Mouse (Mus musculus) macrophage (primary cell): Measurements from ENCODE around the gene Asf1a. TPM values are rescaled to one million over a fixed set of nuclear protein-coding genes. Genes with fewer than 3 reads are reported as not detected.

Experiments
- H3K27ac ChIP-seq: fragments of 350-480 bp; formaldehyde crosslinking; 2 replicates; pipeline ENCODE4 v1.9.0; 2021
- H3K36me3 ChIP-seq: fragments of 350-480 bp; formaldehyde crosslinking; 2 replicates; pipeline ENCODE4 v1.9.0; 2021; ENCODE audit errors: inconsistent target
- H3K4me3 ChIP-seq: fragments of 350-480 bp; formaldehyde crosslinking; 2 replicates; pipeline ENCODE4 v1.9.0; 2021; ENCODE audit errors: inconsistent target
- H3K79me2 ChIP-seq: fragments of 350-480 bp; formaldehyde crosslinking; 2 replicates; pipeline ENCODE4 v1.9.0; 2021; ENCODE audit errors: inconsistent target
- WGBS: methylation state at CpG from one replicate; pipeline ENCODE4 v1.1.7; 2026; ENCODE audit warnings: inconsistent platforms; ENCODE audit not compliant: missing documents; 5-methylcytosine and 5-hydroxymethylcytosine counted together
- polyA plus RNA-seq: library from polyadenylated mRNA; stranded (reverse); fragments of 250-400 nt; gene quantifications from 3 replicates; pipeline ENCODE4 v1.2.4, GENCODE M21; 2018; ENCODE audit warnings: inconsistent platforms
- total RNA-seq, 78 experiments: library from RNA; depleted of rRNA; stranded (reverse); fragments of 250-400 nt; gene quantifications; 1 replicate in 9 of 78; 2 replicates in 24 of 78; 3 replicates in 43 of 78; 4 replicates in 2 of 78; pipeline ENCODE4 v1.2.4; 2018; ENCODE audit warnings: inconsistent platforms in 56 of 78

The Asf1a gene
- 10 to 100 TPM in 12 of 26 experiments, 1 to 10 TPM in 14; 3.4 to 25.1 (median 9.5) TPM for total RNA-seq (2018; cell fraction: chromatin; rRNA removed)
- total RNA-seq (2018; cell fraction: cytosol; rRNA removed) = 10 to 100 TPM in 16 of 26 experiments, 1 to 10 TPM in 10; 6.0 to 16.8 (median 10.9) TPM
- 10 to 100 TPM in 13 of 26 experiments, 1 to 10 TPM in 13; 1.7 to 16.9 (median 9.6) TPM for total RNA-seq (2018; cell fraction: nucleus; rRNA removed)
- polyA plus RNA-seq = 8.1 to 13.7 TPM (median 12.4 TPM) in 3 replicates

GRCm38 (mm10) chr10:53596677-53597120 lies at the start of gene Asf1a:
Gene Asf1a (plus strand): TSS chr10:53596757.
- 2% methylated on average over 25 of the region's 52 CpGs for WGBS
- no peaks in the 10 kb centered on the region for H3K36me3 ChIP-seq
- peaks cover 39% of the 10 kb centered on the region for H3K79me2 ChIP-seq
- H3K27ac ChIP-seq = peak within 1 kb of the TSS; percentile 49
- H3K4me3 ChIP-seq = peak within 1 kb of the TSS; percentile 68

- 96% methylated on average over 3 of the region's 5 CpGs for WGBS
- H3K79me2 ChIP-seq = no peaks in the 10 kb centered on the region
- no peak overlapping the region for H3K4me3 ChIP-seq
- H3K27ac ChIP-seq = no peak overlapping the region
- H3K36me3 ChIP-seq = no peaks in the 10 kb centered on the region
Measured at GRCm38 (mm10) chr10:53562001-53562400, 34.6 kb upstream of the Asf1a start.

GRCm38 (mm10) chr10:53565538-53565937 lies 31.0 kb upstream of the Asf1a start:
- 100% methylated on average over 2 of the region's 2 CpGs for WGBS
- no peaks in the 10 kb centered on the region for H3K36me3 ChIP-seq
- H3K27ac ChIP-seq = no peak overlapping the region
- H3K79me2 ChIP-seq = no peaks in the 10 kb centered on the region
- H3K4me3 ChIP-seq = no peak overlapping the region

GRCm38 (mm10) chr10:53568531-53568930 lies 28.0 kb upstream of the Asf1a start:
- no peaks in the 10 kb centered on the region for H3K79me2 ChIP-seq
- H3K4me3 ChIP-seq = no peak overlapping the region
- H3K27ac ChIP-seq = no peak overlapping the region
- H3K36me3 ChIP-seq = no peaks in the 10 kb centered on the region

- Histone ChIP-seq H3K79me2 (no peaks in the 10 kb centered on the region), H3K4me3 (no peak overlapping the region), H3K27ac (no peak overlapping the region), H3K36me3 (no peaks in the 10 kb centered on the region)
- WGBS = 66% methylated on average over 6 of the region's 7 CpGs
Measured at GRCm38 (mm10) chr10:53580137-53580536, 16.4 kb upstream of the Asf1a start.

GRCm38 (mm10) chr10:53580621-53581081 lies 15.9 kb upstream of the Asf1a start:
- no peak overlapping the region for H3K4me3 ChIP-seq

GRCm38 (mm10) chr10:53581087-53581486 lies 15.5 kb upstream of the Asf1a start:
- H3K27ac ChIP-seq = no peak overlapping the region
- 85% methylated on average over 6 of the region's 12 CpGs for WGBS
- H3K79me2 ChIP-seq = no peaks in the 10 kb centered on the region
- no peak overlapping the region for H3K4me3 ChIP-seq
- no peaks in the 10 kb centered on the region for H3K36me3 ChIP-seq

More at GRCm38 (mm10) chr10:53580621-53581081, 15.9 kb upstream of the Asf1a start:
- Histone ChIP-seq H3K27ac (no peak overlapping the region), H3K79me2 (no peaks in the 10 kb centered on the region), H3K36me3 (no peaks in the 10 kb centered on the region)
- WGBS = 66% methylated on average over 13 of the region's 14 CpGs

- H3K27ac ChIP-seq = no peak overlapping the region
- no peak overlapping the region for H3K4me3 ChIP-seq
- H3K79me2 ChIP-seq = no peaks in the 10 kb centered on the region
- 94% methylated on average over 3 of the region's 3 CpGs for WGBS
- no peaks in the 10 kb centered on the region for H3K36me3 ChIP-seq
Measured at GRCm38 (mm10) chr10:53585777-53586176, 10.8 kb upstream of the Asf1a start.

GRCm38 (mm10) chr10:53595744-53596676 lies 547 bp upstream of the Asf1a start:
- WGBS = 5% methylated on average over 24 of the region's 27 CpGs
- peak overlapping the region; percentile 55 for H3K4me3 ChIP-seq
- H3K27ac ChIP-seq = peak overlapping the region; percentile 49
- H3K36me3 ChIP-seq = no peaks in the 10 kb centered on the region
- peaks cover 32% of the 10 kb centered on the region for H3K79me2 ChIP-seq

GRCm38 (mm10) chr10:53597121-53597881 lies 744 bp downstream of the Asf1a start:
- H3K4me3 ChIP-seq = peak overlapping the region; percentile 68
- H3K36me3 ChIP-seq = no peaks in the 10 kb centered on the region
- peak overlapping the region; percentile 59 for H3K27ac ChIP-seq
- peaks cover 45% of the 10 kb centered on the region for H3K79me2 ChIP-seq
- under 1% methylated on average over 81 of the region's 99 CpGs for WGBS

- 57% methylated on average over 5 of the region's 5 CpGs for WGBS
- peaks cover 60% of the 10 kb centered on the region for H3K79me2 ChIP-seq
- H3K36me3 ChIP-seq = no peaks in the 10 kb centered on the region
- peak overlapping the region; percentile 59; the same call in 1 of the 2 replicates for H3K27ac ChIP-seq
- H3K4me3 ChIP-seq = peak overlapping the region; percentile 68; the same call in 1 of the 2 replicates
Measured at GRCm38 (mm10) chr10:53598821-53599220, 2.3 kb downstream of the Asf1a start.

- H3K4me3 ChIP-seq = no peak overlapping the region
- WGBS = 47% methylated on average over 2 of the region's 2 CpGs
- H3K27ac ChIP-seq = no peak overlapping the region
- peaks cover 17% of the 10 kb centered on the region; the same call in 1 of the 2 replicates for H3K36me3 ChIP-seq
- H3K79me2 ChIP-seq = peaks cover 42% of the 10 kb centered on the region
Measured at GRCm38 (mm10) chr10:53605328-53605727, 8.8 kb downstream of the Asf1a start.

GRCm38 (mm10) chr10:53608274-53608673 lies 11.7 kb downstream of the Asf1a start:
- Histone ChIP-seq H3K79me2 (peaks cover 24% of the 10 kb centered on the region; the same call in 1 of the 2 replicates), H3K36me3 (peaks cover 32% of the 10 kb centered on the region), H3K27ac (no peak overlapping the region), H3K4me3 (no peak overlapping the region)
- WGBS = 19% methylated on average over 2 of the region's 2 CpGs

GRCm38 (mm10) chr10:53612172-53612571 lies 15.6 kb downstream of the Asf1a start:
- H3K79me2 ChIP-seq = peaks cover 33% of the 10 kb centered on the region; the same call in 1 of the 2 replicates
- peaks cover 21% of the 10 kb centered on the region for H3K36me3 ChIP-seq
- 89% methylated on average over 1 of the region's 1 CpGs for WGBS
- no peak overlapping the region for H3K4me3 ChIP-seq
- no peak overlapping the region for H3K27ac ChIP-seq
